Mouse (Mus musculus) kidney, postnatal 4 days (tissue): Measurements from ENCODE around the gene Adcy6.
"Not testable (repeated sequence)": the region's sequence is repeated elsewhere in the genome, so short reads cannot be mapped to it uniquely, and the experiment has no call there.

ENCODE experiments used
- DNase-seq, 2 experiments: peaks; one replicate each; pipeline ENCODE4 v3.0.0; 2021; ENCODE audit warnings: mixed read lengths in 2 of 2

The Adcy6 gene

GRCm38 (mm10) chr15:98600036-98600709, 9.7 kb downstream of the Adcy6 start:
- DNase-seq: no peak

DNA sequence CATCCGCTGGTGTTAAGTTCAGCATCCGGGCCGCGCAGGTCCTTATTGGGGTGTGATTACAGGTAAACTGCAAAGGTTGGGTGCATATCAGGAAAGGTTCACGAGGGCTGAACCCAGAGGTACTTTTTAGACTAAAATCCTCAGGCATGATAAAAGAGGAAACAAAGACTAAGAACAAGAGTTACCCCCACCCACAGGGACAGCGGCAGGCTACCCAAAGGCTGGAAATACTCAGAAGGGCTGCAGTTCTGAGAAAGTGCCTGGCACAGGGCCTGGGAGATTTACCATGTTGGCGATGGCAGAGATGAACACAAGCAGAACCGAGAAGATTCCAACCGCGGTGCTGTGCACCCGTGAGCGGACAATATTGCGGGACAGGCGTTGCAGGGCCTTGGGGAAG, 13.3 kb downstream of the Adcy6 start:
- DNase-seq: no peak

DNA sequence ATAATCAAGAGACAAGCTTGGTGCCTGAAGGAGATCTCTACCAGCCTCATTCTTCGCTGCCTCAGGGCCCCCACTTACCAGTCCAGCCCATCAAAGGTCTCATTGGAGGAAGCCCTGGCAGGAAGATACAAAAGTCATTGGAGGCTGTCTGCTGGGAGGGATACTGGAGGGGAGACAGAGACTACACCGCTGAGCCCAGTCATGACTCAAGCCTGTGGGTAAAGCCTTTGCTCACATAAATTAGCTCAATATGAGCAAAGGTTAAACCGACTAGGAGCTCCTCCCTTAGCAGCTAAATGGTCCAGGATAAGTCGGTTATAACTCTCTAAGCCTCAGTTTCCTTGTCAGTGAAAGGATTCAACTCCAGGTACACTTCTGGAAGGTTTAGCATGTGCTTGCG, 14.8 kb downstream of the Adcy6 start:
- no peak for DNase-seq

- DNase-seq: no peak
Observed at GRCm38 (mm10) chr15:98594193-98594592, 15.7 kb downstream of the Adcy6 start.

DNA sequence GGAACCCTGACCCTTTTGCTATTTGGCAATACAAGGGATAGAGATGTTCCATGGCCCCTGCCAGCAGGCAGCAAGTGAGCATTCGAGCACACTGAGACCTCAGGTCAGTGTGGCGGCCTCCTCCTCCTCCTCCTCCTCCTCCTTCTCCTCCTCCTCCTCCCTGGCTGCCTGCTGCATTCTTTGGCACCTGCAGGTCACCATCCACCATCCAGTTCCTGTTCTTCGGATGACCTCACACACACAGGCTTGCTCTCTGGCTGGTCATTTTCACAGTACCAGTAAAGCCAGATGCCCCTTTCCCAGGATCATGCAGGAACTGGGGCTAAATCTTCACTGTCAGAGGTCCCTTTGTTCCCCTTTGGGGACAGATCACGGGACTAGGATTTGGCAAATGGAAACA, 18.5 kb downstream of the Adcy6 start:
- no peak for DNase-seq

GRCm38 (mm10) chr15:98589640-98590336, 20.1 kb downstream of the Adcy6 start:
- DNase-seq: no peak

DNA sequence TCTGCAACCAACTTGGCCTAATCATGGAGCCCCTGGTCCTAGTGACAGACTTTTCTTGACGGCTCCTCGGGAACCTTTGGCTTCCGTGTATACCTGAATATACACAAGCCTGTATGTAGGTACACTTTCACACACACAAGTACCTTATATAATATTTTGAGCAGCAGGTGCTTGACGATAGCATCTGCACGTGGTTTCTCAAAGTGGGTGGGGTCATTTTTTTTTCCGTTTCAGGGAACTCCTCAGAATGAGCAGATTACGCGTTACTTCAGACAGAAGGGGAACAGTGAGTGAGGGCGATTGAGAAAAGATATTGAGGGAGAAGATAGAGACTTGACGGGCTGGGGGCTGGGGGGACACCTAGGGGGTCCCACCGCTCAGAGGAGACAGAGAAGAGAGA, 22.1 kb downstream of the Adcy6 start:
- DNase-seq: no peak

DNA sequence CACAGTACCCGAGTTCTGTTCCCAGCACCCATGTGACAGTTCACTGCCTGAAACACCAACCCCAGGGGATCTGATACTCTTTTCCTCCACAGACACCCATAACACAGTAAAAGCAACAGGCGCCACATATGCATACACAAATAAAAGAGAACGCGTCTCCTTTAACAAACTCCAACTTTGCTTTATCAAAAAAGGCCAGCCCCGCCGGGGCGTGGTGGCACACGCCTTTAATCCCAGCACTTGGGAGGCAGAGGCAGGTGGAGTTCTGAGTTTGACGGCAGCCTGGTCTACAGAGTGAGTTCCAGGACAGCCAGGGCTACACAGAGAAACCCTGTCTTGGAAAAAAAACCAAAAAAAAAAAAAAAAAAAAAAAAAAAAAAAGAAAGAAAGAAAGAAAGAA, 23.7 kb downstream of the Adcy6 start:
- DNase-seq: not testable (repeated sequence)

GRCm38 (mm10) chr15:98585421-98585820, 24.5 kb downstream of the Adcy6 start:
- no peak for DNase-seq

DNA sequence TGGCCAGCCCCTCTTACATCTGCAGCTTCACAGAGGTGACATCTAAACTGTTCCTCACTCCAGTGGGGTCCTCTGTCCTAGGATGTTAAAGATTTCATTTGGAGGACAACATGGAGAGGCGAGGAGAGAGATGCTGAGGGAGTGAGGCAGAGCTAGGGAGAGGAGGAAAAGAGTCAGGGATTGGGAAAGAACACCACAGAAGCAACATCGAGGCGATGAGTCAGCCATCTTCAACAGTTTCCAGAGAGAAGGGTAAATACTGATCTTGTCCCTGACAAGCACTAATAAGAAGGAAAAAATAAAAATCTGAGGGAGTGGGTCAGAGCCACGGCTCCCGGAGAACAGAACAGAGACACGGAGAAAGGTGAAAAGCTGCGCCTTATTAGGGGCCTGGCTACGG, 26.9 kb downstream of the Adcy6 start:
- DNase-seq: no peak

DNA sequence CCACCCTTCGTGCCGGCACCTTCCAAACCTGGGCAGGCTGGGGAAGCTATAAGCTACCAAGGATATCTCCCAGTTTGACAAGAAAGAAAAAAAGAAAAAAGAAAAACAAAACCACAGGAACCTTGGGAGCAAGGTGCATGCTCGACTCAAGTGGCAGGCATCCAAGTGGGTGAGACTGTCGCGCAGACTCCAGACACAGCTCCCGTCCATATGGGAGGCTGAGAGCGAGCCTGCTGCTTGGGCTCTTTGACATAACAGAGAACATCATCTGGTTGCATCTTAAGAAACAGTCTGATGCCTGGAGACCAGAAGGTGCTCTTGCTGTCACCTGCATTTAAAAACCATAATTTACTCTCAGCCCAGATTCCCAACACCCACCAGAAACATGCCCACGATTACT, 27.5 kb downstream of the Adcy6 start:
- DNase-seq: peak in 1 of 2 experiments; percentile 60

DNA sequence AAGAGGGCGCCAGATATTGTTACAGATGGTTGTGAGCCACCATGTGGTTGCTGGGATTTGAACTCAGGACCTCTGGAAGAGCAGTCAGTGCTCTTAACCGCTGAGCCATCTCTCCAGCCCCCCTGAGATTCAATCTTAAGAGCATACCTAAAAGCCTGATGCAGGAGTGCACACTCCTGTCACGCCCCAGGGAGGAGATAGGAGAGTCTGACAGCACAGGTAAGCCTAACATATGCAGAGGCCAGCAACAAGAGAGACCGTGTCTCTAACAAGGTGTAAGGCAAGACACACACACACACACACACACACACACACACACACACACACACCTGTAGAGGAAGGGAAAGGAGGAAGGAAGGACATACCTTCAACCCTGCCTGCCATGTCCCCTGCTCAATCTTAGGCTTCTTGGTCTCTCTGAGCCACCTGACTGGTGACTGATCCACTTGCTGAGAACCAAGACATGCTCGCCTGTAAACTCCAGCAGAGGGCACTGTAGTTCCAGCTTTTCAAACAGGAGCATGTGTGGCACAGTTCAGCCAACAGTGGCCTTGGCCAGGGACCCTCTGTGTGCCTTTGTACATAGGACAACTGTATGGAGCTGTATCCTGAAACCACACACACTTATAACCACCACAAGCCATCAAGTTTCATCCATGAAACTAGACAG, 29.9 kb downstream of the Adcy6 start:
- DNase-seq: peak; percentile 86 to 90

- DNase-seq: no peak
Observed at GRCm38 (mm10) chr15:98579310-98579709, 30.6 kb downstream of the Adcy6 start.

- no peak for DNase-seq
Observed at GRCm38 (mm10) chr15:98573293-98573692, 36.6 kb downstream of the Adcy6 start.

DNA sequence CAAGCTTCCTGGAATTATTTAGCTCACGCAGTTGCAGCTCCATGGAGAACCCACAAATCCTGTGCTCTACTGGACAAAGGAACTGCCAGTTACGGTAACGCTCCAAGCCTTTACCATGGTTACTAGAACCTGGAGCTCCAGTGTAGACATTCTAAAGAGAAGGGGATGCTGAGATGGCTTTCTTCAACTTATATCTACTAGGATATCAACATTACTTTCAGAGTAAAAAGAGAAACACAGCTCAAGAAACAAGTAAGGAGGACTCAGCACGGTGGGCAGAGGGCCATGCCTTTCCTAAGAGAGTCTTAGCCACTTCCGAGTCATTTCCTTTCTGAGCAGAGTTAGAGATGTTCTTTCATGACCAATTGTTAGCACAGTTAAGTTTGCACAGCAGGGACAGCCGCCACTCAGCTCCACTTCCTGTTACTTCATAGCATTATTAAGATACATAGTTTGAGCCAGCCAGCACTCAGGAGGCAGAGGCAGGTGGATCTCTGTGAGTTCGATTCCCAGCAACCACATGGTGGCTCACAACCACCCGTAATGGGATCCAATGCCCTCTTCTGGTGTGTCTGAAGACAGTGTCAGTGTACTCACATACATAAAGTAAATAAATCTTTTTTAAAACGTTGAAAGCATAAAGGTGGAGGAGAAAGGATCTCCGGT, 38.9 kb downstream of the Adcy6 start, which contains the start of the genes Ccnt1 and 4930415O20Rik:
TSS of gene Ccnt1 (minus strand) at position 51 of the 666 bp plus-strand sequence.
TSS of gene 4930415O20Rik (plus strand) at position 132 of the 666 bp plus-strand sequence.
- DNase-seq: no peak

GRCm38 (mm10) chr15:98569795-98570365, 40.0 kb downstream of the Adcy6 start:
- DNase-seq: no peak

DNA sequence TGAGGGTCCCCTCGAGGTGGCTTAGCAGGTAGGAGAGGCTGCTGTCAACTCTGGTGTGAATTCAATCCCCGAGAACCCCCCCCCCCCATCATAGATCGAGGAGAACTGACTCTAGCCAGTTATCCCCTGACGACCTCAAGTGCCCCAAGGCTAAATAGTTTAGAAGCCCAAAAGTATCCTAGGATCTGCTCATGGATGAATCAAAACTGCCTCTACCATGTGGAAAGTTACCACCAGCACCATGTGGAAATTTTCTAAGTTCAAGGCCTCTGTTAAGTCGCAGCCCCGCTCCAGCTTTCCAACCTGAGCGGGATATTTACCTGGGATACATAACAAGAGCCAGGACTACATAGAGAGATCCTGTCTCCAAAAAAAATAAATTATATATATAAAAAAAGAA, 40.7 kb downstream of the Adcy6 start:
- DNase-seq: no peak

DNA sequence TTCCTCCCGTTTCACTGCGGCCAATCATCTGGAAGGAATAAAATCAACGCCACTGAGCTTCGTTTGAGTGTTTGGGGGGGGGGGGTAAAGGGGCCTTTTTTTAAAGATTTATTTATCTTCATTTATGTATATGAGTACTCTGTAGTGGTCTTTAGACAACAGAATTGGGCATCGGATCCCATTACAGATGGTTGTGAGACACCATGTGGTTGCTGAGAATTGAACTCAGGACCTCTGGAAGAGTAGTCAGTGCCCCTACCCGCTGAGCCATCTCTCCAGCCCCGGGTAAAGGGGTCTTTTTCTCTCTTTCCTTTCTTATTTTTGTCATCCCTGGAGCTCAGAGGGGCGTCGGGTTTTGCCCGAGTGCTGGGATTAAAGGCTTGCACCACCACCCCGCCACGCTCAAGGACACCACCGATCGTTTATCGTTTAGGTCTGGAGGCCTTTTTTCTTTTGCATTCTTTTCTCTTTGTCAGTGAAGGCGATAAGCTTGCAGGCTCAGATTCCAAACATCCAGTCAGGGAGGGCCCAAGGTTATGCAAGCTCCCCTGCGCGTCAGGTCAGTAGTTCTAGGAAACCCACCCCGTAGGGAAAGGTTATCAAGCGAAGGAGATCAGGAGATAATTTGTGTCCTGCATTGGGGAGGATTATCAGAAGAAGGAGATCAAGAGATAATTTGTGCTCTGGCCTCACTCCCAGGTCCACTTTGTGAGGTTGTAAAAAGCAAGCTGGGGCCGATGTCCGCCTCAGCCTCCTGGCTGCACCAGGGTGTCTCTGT, 41.4 kb downstream of the Adcy6 start:
- DNase-seq: peak in 1 of 2 experiments; percentile 47

- DNase-seq: peak; percentile 100
Observed at GRCm38 (mm10) chr15:98567278-98568134, 42.4 kb downstream of the Adcy6 start.

GRCm38 (mm10) chr15:98566973-98567277, 43.0 kb downstream of the Adcy6 start:
- no peak for DNase-seq

DNA sequence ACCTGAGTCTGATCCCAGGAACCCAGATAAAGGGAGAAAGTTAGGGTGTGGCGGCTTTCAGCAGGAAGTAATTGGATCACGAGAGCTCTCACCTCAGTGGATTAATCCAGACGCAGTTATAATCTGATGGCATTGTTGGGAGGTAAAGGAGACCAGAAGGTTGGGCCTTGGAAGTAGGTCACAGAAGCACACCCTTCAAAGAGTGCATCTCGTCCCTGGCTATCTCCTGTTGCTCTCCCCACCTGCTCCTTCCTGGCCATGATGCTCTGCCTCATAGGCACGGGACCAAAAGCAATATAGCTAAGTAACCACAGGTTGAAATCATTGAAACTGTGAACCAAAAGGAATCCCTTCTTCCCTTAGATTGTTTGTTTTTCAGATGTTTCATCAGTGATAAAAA, 52.7 kb downstream of the Adcy6 start:
- DNase-seq: no peak
